Mouse (Mus musculus) right cerebral cortex, postnatal 4 days (tissue): ENCODE results near the gene Col26a1.
A peak's percentile ranks its signal among the peaks of the same experiment; 100 is the strongest.
"Not testable (repeated sequence)": the region's sequence is repeated elsewhere in the genome, so short reads cannot be mapped to it uniquely, and the experiment has no call there.

Experiments
- DNase-seq: peaks from one replicate; pipeline ENCODE4 v3.0.0-alpha.2; 2022

Col26a1 gene

DNA sequence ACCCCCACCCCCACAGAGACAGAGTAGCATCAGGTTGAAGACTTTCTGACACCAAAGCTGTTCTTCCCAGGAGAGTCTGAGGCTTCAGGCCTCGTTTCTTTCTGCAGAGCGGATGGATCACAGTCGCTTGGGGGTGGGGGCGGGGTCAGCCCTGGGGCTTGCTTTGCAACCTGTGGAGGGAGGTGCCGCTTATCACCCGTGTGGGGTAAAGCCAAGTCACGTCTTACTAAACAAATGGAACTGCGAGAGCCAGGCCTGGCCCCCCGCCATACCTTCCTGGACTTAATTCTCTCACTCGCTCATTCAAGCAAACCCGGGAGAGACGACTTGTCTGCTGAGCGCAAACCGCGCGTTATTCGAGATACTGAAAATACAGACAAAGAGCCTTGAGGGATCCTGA, 80.3 kb downstream of the Col26a1 start:
- peak; percentile 53 for DNase-seq

DNA sequence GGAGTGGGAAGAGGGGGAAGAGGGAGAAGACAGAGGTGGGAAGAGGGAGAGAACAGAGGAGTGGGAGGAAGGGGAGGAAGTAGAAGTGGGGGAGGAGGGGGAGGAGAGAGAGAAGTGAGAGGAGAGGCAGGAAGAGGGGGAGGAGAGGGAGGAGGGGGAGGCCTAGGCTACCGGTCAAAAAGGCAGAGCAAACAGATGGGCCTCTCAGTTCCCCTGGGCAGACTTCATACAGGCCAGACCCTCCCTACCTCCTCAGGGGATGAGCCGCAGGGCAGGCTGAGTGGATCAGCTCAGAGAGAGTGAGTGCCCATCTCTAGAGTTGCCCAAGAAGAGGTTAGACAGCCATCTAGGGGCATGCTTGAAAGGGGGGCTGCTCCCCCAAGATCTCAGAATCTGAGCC, 86.1 kb downstream of the Col26a1 start:
- no peak for DNase-seq

DNA sequence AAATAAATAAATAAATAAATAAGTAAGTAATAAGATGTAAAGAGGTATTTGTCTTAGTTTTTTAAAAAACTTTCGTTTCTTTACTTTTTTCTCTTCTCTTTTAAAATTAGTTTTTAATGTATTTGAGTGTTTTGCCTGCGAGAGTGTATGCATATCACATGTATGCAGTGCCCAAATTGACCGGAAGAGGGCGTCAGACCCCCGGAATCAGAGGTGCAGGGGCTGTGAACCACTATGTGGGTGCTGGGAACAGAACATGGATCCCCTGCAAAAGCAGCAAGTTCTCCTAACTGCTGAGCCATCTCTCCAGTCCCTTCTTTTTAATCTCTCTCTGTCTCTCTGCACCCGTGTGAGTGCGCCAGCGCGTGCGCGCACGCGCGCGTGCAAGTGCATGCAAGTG, 89.2 kb downstream of the Col26a1 start:
- no peak for DNase-seq

DNA sequence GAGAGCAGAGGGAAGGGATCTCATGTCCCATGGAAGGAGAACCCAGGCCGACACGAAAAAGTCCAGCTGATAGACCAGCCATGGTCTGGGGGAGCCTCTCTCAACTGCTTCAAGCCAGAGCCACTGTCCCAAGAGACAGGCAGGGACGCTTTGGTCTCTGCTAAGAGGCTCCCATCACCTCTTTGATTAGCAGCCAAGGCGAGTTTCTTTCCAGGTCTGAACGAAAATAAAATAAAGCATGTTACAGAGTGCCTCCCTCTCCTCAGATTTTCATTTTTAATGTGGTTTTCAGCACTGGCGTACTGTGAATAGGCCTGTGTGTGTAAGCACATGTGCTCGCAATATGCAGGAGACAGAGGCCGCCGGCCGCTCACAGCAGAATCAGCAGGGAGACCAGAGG, 90.5 kb downstream of the Col26a1 start:
- no peak for DNase-seq

DNA sequence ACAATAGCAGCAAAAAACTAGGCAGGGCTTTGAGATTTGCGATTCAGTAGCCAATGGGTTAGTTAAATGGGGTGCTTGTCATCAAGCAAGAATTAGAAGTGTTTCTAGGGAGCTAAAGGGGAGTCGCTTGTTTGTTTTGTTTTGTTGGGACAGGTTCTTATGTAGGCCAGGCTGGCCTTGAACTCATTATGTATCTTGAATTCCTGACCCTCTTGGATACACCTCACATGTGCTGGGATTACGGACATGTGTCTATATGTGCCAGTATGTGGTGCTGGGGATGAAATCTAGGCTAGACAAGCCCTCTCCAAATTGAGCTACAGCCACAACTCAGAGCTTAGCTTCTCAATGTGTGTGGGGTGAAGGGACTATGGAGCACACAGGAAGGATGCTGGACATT, 91.8 kb downstream of the Col26a1 start:
- DNase-seq = no peak

GRCm38 (mm10) chr5:136790570-136791196, 92.3 kb downstream of the Col26a1 start:
- peak; percentile 97 for DNase-seq

- DNase-seq = no peak
Observed at GRCm38 (mm10) chr5:136784531-136784930, 98.5 kb downstream of the Col26a1 start.

DNA sequence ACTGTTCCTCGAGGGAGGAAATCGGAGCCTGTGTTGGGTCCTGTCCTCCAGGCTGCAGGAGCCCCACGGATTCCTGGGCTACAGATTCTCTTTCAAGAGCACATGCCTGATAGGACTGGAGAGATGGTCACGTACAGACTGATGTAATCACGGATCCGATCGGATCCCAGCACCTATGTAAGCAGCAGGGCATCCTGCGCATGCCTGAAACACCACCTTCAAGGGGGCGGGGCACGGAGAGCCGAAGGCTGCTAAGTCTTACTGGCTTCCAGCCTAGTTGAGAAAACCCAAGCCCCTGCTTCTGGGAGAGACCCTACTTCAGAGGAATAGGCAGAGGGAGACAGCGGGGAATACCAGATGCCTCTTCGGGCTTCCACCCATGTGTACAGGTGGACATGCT, 100.4 kb downstream of the Col26a1 start:
- DNase-seq = no peak

GRCm38 (mm10) chr5:136780465-136780864, 102.5 kb downstream of the Col26a1 start:
- peak; percentile 60 for DNase-seq

GRCm38 (mm10) chr5:136779946-136780345, 103.1 kb downstream of the Col26a1 start:
- DNase-seq = no peak

GRCm38 (mm10) chr5:136775548-136775947, 107.5 kb downstream of the Col26a1 start:
- DNase-seq = no peak

DNA sequence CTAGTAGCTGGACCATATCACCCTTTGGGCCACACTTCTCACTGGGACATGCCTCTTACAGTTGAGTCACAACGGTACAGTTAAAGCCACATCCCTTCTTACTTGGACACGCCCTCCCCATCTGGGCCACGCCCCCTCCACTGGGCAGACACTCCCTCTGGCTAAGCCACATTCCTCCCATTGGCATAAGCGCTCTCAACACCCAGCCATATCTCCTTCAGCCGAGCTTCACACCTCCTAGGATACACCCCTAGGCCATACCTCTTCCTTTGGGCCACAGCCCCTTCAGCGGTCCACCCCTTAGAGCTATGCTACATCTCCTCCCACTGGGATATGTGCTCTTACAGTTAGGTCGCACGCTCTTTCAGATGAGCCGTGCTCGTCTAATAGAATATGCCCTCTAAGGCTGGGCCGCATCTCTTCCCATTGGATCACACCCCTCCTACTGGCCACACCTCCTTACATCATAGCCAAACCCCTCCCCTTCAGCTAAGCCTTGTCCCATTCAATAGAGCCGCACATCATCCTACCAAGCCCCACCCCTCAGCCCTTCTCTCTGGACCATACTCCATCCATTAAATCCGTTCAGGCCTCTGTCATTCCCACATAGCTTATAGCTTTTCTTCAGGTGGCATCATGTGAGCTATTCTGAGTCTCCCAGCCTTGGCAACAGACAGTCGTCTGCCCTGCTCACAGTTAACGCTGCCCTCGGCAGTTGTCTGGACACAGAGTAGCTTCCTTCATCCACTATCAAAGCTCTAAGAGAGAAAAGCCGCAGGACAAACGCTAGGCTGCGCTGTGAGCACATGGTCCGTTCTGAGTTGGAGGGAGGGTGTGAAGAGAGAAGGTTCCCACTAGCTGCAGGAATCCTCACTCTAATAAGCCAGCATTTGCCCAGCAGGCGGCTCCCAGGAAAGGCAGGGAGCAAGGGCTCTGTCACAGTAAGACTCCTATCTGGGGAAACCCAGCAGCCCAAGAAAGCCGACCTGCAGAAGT, 109.7 kb downstream of the Col26a1 start:
- DNase-seq = no peak

GRCm38 (mm10) chr5:136771132-136771531, 111.9 kb downstream of the Col26a1 start:
- no peak for DNase-seq

GRCm38 (mm10) chr5:136767304-136767703, 115.7 kb downstream of the Col26a1 start:
- DNase-seq = no peak

- DNase-seq = no peak
Observed at GRCm38 (mm10) chr5:136764157-136764669, 118.8 kb downstream of the Col26a1 start.

DNA sequence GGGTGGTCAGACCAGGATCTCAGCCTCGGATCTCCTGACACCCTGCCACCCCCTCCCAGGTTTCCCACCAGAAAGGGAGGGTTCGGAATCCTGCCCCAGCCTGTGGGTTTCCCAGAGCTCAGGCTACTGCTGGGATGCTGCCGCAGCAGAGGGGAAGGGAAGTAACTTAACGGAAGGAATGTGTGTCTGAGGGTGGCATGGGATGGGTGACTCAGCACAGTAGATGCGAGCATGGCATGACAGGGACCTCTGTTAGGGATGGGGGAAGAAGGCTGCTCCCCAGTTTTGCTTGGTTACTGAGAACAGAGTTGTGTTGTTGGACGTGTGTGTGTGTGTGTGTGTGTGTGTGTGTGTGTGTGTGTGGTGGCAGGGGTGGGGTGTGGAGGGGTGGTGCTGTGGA, 122.7 kb downstream of the Col26a1 start:
- DNase-seq = no peak

DNA sequence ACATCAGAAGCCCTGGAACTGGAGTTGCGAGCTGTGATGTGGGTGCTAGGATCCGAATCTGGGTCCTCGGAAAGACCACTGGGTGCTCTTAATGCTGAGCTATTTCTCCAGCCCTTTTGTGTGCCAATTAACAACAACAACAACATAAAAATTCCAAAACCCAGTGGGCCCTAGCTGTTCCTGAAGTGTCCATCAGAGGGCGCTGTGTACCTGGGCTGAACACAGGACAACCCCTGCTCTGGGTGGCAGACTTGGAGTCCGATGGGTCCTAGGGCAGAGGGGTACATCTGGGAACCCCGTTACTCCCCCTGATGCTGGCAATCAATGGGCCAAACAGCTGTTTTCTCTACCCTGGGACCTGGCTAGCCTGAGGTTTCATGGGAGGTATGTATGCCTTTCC, 123.2 kb downstream of the Col26a1 start:
- no peak for DNase-seq

DNA sequence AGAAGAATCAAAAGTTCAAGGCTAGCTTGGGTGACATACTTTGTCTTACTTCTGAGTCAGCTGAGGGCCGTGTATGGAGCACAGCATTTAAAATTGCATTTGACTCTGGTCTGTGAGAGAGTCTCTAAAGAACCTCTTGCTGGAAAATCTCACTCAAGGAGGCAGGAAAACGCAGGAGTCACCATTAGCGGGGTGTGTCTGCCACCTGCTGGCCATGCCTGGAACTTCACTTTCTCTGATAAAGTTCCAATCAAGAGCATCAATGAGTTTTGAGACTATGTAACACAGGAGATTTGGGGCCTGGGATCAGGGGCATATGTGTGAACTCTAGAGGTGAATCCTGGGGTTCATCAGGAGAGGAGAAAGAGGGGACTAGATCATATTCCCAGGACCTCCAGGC, 127.3 kb downstream of the Col26a1 start:
- DNase-seq = peak; percentile 92

DNA sequence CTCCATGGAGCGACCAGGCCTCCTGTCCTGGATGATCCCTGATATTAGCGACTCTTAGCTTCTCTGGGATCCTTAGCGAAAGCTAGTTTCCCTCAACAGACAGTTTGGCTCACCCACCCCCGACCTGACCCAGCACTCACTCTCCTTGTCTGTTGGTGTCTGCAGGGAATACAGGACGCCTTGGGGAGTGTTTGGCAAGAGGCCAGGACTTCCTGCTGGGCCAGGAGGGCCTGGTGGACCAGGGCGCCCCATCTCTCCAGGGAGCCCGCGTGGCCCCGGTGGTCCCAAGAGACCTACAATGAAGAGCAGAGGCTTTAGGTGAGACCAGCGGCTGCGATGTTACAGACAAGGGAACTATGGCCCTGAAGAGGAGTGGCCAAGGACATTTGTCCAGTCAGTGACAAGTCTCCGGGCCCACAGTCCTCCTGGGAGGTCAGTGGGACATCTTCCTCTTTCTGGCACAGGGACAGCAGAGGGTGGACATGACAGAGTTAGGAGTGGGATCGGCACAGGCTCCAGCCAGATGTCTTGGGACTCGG, 128.9 kb downstream of the Col26a1 start:
- DNase-seq = no peak

GRCm38 (mm10) chr5:136753176-136753575, 129.8 kb downstream of the Col26a1 start:
- DNase-seq = not testable (repeated sequence)

DNA sequence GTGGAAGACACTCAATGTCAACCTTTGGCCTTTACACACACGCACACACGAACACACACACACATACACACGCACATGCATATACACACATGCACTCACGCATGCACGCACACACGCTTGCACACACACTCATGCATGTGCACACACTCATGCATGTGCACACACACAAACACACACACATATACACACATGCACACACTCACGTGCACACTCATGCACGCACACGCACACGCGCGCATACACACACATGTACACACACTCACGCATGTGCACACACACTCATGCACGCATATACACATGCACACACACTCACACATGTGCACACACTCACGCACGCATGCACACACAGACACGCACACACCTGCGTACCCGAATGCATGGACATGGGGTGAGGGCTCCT, 130.9 kb downstream of the Col26a1 start:
- no peak for DNase-seq

- DNase-seq = no peak
Observed at GRCm38 (mm10) chr5:136746596-136746995, 136.4 kb downstream of the Col26a1 start.

GRCm38 (mm10) chr5:136738918-136739317, 144.1 kb downstream of the Col26a1 start:
- no peak for DNase-seq

DNA sequence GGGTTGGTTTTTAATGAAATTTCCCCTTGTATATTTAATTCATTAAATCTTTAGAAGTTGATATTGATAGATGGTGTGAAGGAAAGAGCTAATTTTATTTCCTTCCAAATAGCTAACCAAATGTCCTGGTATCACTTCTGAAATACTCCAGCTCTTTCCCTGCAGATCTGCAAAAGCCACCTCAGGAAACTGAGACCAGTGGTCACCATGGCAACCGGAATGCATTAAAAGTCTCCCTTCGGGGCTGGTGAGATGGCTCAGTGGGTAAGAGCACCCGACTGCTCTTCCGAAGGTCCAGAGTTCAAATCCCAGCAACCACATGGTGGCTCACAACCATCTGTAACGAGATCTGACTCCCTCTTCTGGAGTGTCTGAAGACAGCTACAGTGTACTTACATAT, 156.7 kb downstream of the Col26a1 start:
- peak; percentile 25 for DNase-seq
